Mouse (Mus musculus): ENCODE results near the gene Stac2. TPM values are rescaled to one million over a fixed set of nuclear protein-coding genes. Genes with fewer than 3 reads are reported as not detected.

Stac2 gene
- total and polyA plus RNA-seq, 3 experiments, result 0.05 TPM; not detected in 2

DNA sequence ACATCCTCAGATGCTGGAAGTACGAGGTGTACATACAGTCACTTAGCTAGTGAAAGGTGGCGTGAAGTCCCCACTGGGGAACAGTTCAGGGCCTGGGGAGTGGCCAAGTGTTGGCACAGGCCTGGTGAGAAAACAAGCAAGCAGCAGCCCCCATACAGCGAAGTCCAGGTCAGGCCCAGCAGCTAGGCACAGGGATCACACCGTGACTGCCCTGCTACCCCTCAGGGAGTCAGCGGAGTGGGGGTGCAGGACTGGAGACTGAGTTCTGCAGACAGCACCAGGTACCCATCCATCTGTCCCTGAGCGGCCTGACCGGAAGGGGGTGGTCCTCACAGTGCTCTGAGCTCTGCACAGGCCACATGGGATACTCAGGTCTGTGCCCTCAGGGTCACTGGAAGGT, 29.5 kb upstream of the Stac2 start:
- Histone ChIP-seq H3K4me1 (ENCODE audit: insufficient read depth, low read depth, low read length) (no peaks in the 10 kb centered on the region), H3K4me3 (ENCODE audit: low read depth, low read length) (no peak overlapping the region), H3K36me3 (replicated peaks) (peaks cover 52% of the 10 kb centered on the region), H3K27me3 (ENCODE audit: insufficient read depth, low read length) (0 out of 2 replicates have a peak, but pooled peaks cover under 1% of the 10 kb centered on the region), H3K9me3 (replicated peaks) (no peaks in the 10 kb centered on the region)
- TF ChIP-seq POLR2AphosphoS5 (IDR thresholded peaks at IDR 0.05; ENCODE audit: insufficient replicate concordance, low read depth, low read length), result no peak
- no peak for TF ChIP-seq GATA2 (IDR thresholded peaks at IDR 0.05; ENCODE audit: borderline replicate concordance, low read depth, low read length)
- no peak for TF ChIP-seq CTCF (IDR thresholded peaks at IDR 0.05; ENCODE audit: low read depth, low read length)
- no peak for TF ChIP-seq GATA1 (IDR thresholded peaks at IDR 0.05; ENCODE audit: borderline replicate concordance, low read length)
- TF ChIP-seq TAL1 (conservative IDR thresholded peaks at IDR 0.05; ENCODE audit: low read depth, low read length), result no peak
- ATAC-seq (ENCODE audit: extremely low read depth, insufficient number of reproducible peaks, low FRiP score, poor library complexity, severe bottlenecking) (no peak), DNase-seq (ENCODE audit: low spot score) (no peak)

DNA sequence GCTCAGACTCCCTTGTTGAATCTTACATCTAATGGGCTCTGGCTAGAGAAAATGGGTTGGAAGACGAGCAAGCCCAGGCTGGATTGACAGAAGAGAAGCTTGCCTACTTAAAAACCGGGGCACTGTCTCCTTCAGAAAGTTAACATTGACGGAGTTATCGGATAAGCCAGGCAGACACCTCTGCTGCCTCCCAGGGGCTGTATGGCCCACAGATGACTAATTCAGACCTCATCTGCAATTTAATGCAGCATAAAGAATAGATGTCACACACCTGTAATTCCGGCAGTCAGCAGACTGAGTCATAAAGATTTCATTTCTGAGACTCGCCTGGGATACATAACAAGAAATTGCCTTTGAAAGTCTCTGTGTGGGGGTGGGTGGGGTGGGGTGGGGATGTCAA, 27.2 kb upstream of the Stac2 start:
- Histone ChIP-seq H3K27me3 (ENCODE audit: insufficient read depth, low read length) (peaks cover 12% of the 10 kb centered on the region), H3K4me3 (ENCODE audit: low read depth, low read length) (no peak overlapping the region), H3K36me3 (replicated peaks) (peaks cover 29% of the 10 kb centered on the region), H3K4me1 (ENCODE audit: insufficient read depth, low read depth, low read length) (peaks cover 5% of the 10 kb centered on the region), H3K9me3 (replicated peaks) (no peaks in the 10 kb centered on the region)
- ATAC-seq (ENCODE audit: extremely low read depth, insufficient number of reproducible peaks, low FRiP score, poor library complexity, severe bottlenecking), result no peak
- TF ChIP-seq GATA1 (IDR thresholded peaks at IDR 0.05; ENCODE audit: borderline replicate concordance, low read length) (no peak), TAL1 (conservative IDR thresholded peaks at IDR 0.05; ENCODE audit: low read depth, low read length) (no peak), CTCF (IDR thresholded peaks at IDR 0.05; ENCODE audit: low read depth, low read length) (no peak), GATA2 (IDR thresholded peaks at IDR 0.05; ENCODE audit: borderline replicate concordance, low read depth, low read length) (no peak), POLR2AphosphoS5 (IDR thresholded peaks at IDR 0.05; ENCODE audit: insufficient replicate concordance, low read depth, low read length) (no peak)
- DNase-seq (ENCODE audit: low spot score), result no peak

DNA sequence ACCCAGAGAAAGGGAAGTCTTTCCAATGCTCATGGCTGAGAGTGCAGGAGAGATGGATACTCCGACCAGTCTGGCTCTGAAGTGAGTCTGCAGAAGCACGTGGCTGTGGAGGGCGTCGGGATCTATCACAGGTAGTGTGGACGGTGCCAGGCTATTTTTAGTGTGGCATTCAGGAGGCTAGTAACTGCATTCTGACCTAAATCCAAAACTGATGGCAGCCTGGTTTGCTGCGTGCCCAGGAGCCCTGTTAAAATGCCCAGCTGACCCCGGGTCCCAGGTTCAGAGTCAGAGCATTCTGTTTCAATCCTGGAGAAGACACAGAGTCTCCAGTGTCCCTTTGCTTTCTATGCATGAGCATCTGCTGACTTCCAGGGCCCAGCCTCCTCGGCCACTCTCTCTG, 23.8 kb upstream of the Stac2 start:
- H3K9me3 ChIP-seq (replicated peaks), result peaks cover 6% of the 10 kb centered on the region; the same call in 1 of the 2 replicates
- peaks cover 6% of the 10 kb centered on the region for H3K36me3 ChIP-seq (replicated peaks)
- TF ChIP-seq GATA2 (IDR thresholded peaks at IDR 0.05; ENCODE audit: borderline replicate concordance, low read depth, low read length) (no peak), TAL1 (conservative IDR thresholded peaks at IDR 0.05; ENCODE audit: low read depth, low read length) (no peak), CTCF (IDR thresholded peaks at IDR 0.05; ENCODE audit: low read depth, low read length) (no peak), POLR2AphosphoS5 (IDR thresholded peaks at IDR 0.05; ENCODE audit: insufficient replicate concordance, low read depth, low read length) (no peak), GATA1 (IDR thresholded peaks at IDR 0.05; ENCODE audit: borderline replicate concordance, low read length) (no peak)
- H3K27me3 ChIP-seq (ENCODE audit: insufficient read depth, low read length), result peaks cover 22% of the 10 kb centered on the region
- no peak for ATAC-seq (ENCODE audit: extremely low read depth, insufficient number of reproducible peaks, low FRiP score, poor library complexity, severe bottlenecking)
- peaks cover 6% of the 10 kb centered on the region for H3K4me1 ChIP-seq (ENCODE audit: insufficient read depth, low read depth, low read length)
- H3K4me3 ChIP-seq (ENCODE audit: low read depth, low read length), result no peak overlapping the region
- DNase-seq (ENCODE audit: low spot score), result no peak

DNA sequence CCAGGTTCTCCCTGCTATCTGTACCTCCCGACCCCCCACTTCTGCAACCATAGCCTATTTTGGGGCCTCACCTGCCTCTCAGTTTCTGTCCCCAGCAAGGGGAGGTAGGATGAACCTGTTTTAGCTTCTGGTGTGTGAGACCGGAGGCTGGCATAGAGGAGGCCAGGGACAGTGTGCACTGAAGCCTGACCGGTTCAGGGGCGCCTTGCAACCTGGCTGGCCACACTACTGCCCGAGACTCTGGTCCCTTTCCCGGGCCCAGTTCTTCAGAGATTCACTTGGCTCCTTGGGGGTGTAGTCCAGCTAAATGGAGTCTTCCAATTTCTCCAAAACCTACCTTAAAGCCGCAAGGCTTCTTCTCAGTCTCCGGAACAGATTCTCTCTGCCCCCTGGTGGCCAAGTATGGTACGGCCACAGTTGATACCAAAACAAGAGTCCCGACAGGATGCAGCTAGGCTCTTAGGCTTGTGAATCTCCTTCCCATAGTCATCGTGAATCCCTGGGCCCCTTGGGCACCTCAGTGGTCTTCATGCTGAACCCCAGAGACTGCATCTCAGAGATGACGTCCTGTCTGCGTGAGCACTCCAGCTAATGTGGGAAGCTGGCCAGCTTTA, 22.0 kb upstream of the Stac2 start:
- H3K4me1 ChIP-seq (ENCODE audit: insufficient read depth, low read depth, low read length), result peaks cover 6% of the 10 kb centered on the region
- H3K4me3 ChIP-seq (ENCODE audit: low read depth, low read length), result no peak overlapping the region
- H3K27me3 ChIP-seq (ENCODE audit: insufficient read depth, low read length), result peaks cover 22% of the 10 kb centered on the region
- TF ChIP-seq GATA1 (IDR thresholded peaks at IDR 0.05; ENCODE audit: borderline replicate concordance, low read length), result no peak
- no peak for TF ChIP-seq TAL1 (conservative IDR thresholded peaks at IDR 0.05; ENCODE audit: low read depth, low read length)
- TF ChIP-seq CTCF (IDR thresholded peaks at IDR 0.05; ENCODE audit: low read depth, low read length), result peak; percentile 77
- peaks cover 9% of the 10 kb centered on the region; the same call in 1 of the 2 replicates for H3K9me3 ChIP-seq (replicated peaks)
- no peaks in the 10 kb centered on the region for H3K36me3 ChIP-seq (replicated peaks)
- no peak for ATAC-seq (ENCODE audit: extremely low read depth, insufficient number of reproducible peaks, low FRiP score, poor library complexity, severe bottlenecking)
- peak; percentile 52 for DNase-seq (ENCODE audit: low spot score)

DNA sequence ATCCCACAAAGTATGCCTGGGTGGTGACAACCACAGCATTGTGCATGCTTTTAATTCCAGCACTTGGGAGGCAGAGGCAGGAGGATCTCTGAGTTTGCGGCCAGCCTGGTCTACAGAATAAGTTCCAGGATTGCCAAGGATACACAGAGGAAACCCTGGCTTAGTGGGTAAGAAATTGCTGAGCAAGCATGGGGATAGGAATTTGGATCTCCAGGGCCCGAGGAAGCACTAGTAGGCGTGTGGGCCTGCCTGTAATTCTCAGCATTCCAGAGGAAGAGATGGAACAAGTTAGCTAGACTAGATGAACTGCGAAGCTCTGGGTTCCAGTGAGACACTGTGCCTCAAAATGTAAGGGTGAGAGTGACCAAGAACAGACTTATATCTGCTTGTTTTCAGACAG, 20.2 kb upstream of the Stac2 start:
- Histone ChIP-seq H3K9me3 (replicated peaks) (peaks cover 9% of the 10 kb centered on the region; the same call in 1 of the 2 replicates), H3K4me3 (ENCODE audit: low read depth, low read length) (no peak overlapping the region), H3K27me3 (ENCODE audit: insufficient read depth, low read length) (peaks cover 22% of the 10 kb centered on the region), H3K4me1 (ENCODE audit: insufficient read depth, low read depth, low read length) (peaks cover 6% of the 10 kb centered on the region), H3K36me3 (replicated peaks) (no peaks in the 10 kb centered on the region)
- TF ChIP-seq GATA1 (IDR thresholded peaks at IDR 0.05; ENCODE audit: borderline replicate concordance, low read length) (no peak), TAL1 (conservative IDR thresholded peaks at IDR 0.05; ENCODE audit: low read depth, low read length) (no peak), GATA2 (IDR thresholded peaks at IDR 0.05; ENCODE audit: borderline replicate concordance, low read depth, low read length) (no peak), POLR2AphosphoS5 (IDR thresholded peaks at IDR 0.05; ENCODE audit: insufficient replicate concordance, low read depth, low read length) (no peak)
- DNase-seq (ENCODE audit: low spot score) (no peak), ATAC-seq (ENCODE audit: extremely low read depth, insufficient number of reproducible peaks, low FRiP score, poor library complexity, severe bottlenecking) (no peak)

DNA sequence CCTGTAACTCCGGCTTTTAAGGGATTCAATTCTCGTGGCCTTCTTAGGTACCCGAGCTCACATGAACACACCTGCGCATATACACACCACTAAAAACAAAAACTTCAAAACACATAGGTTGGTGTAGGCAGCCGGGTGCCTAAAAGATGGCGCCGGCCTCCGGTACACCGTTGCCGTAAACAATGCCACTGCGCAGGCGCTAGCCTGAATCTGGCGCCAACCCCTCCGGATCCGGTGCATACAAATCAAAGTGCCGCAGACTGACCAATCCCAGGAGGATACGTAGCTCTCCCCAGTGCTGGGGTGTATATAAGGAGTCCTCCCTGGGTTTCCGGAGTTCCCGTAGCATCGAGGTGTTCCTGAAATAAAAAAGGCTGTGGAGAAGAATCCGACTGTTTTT, 14.0 kb upstream of the Stac2 start:
- H3K4me3 ChIP-seq (ENCODE audit: low read depth, low read length), result no peak overlapping the region
- H3K36me3 ChIP-seq (replicated peaks), result no peaks in the 10 kb centered on the region
- H3K27me3 ChIP-seq (ENCODE audit: insufficient read depth, low read length), result peaks cover 7% of the 10 kb centered on the region; the same call in 1 of the 2 replicates
- no peak for ATAC-seq (ENCODE audit: extremely low read depth, insufficient number of reproducible peaks, low FRiP score, poor library complexity, severe bottlenecking)
- TF ChIP-seq CTCF (IDR thresholded peaks at IDR 0.05; ENCODE audit: low read depth, low read length) (no peak), GATA2 (IDR thresholded peaks at IDR 0.05; ENCODE audit: borderline replicate concordance, low read depth, low read length) (no peak)
- no peaks in the 10 kb centered on the region for H3K4me1 ChIP-seq (ENCODE audit: insufficient read depth, low read depth, low read length)
- H3K9me3 ChIP-seq (replicated peaks), result 0 out of 2 replicates have a peak, but pooled peaks cover 4% of the 10 kb centered on the region
- DNase-seq (ENCODE audit: low spot score), result no peak
